Mouse (Mus musculus) lung, embryonic 14.5 days (tissue): ENCODE data around the gene Kndc1. TPM values are rescaled to one million over a fixed set of nuclear protein-coding genes. Genes with fewer than 3 reads are reported as not detected.
A peak's percentile ranks its signal among the peaks of the same experiment; 100 is the strongest.

Source experiments
- ATAC-seq: fragments of 200-750 bp; cut with Nextera tagmentation; 2 replicates; pipeline ENCODE4 v1.8.0; 2017; ENCODE audit warnings: mild to moderate bottlenecking, moderate TSS enrichment, moderate library complexity; ENCODE audit not compliant: insufficient read depth
- DNase-seq: peaks from one replicate; pipeline ENCODE4 v3.0.0-alpha.2; 2015
- H3K27ac ChIP-seq: fragments of 300-500 bp; sonication (generic); 2 replicates; pipeline ENCODE4 v1.5.1; 2014; ENCODE audit warnings: low read depth, mild to moderate bottlenecking, moderate library complexity
- H3K27me3 ChIP-seq: fragments of 300-500 bp; sonication (generic); 2 replicates; pipeline ENCODE4 v1.6.1; 2014; ENCODE audit warnings: low read length, control low read depth; ENCODE audit not compliant: insufficient read depth
- H3K36me3 ChIP-seq: fragments of 300-500 bp; sonication (generic); 2 replicates; pipeline ENCODE4 v1.6.1; 2014; ENCODE audit warnings: control low read depth; ENCODE audit not compliant: insufficient read depth
- H3K4me1 ChIP-seq: fragments of 300-500 bp; sonication (generic); 2 replicates; pipeline ENCODE4 v1.6.1; 2014; ENCODE audit warnings: antibody characterized with exemption, control low read depth; ENCODE audit not compliant: insufficient read depth
- H3K4me2 ChIP-seq: fragments of 300-500 bp; sonication (generic); 2 replicates; pipeline ENCODE4 v1.6.1; 2014; ENCODE audit warnings: mild to moderate bottlenecking
- H3K4me3 ChIP-seq: fragments of 300-500 bp; sonication (generic); 2 replicates; pipeline ENCODE4 v1.5.1; 2014; ENCODE audit warnings: low read depth, low read length
- H3K9ac ChIP-seq: fragments of 300-500 bp; sonication (generic); 2 replicates; pipeline ENCODE4 v1.6.1; 2014
- H3K9me3 ChIP-seq: fragments of 300-500 bp; sonication (generic); 2 replicates; pipeline ENCODE4 v1.6.1; 2016; ENCODE audit warnings: low read depth, low read length, control low read depth
- CTCF ChIP-seq: IDR thresholded peaks from 2 replicates; pipeline ENCODE4 v1.5.1; 2016; ENCODE audit warnings: antibody characterized with exemption, low read depth
- WGBS: fragments of 180-500 bp; shearing (Covaris S2); extraction: QIAGEN DNeasy Blood & Tissue Kit; methylation state at CpG from one replicate; pipeline ENCODE4 v1.1.7; 2014; 5-methylcytosine and 5-hydroxymethylcytosine counted together
- polyA plus RNA-seq: library from polyadenylated mRNA; unstranded; fragments of >200 nt; fragmentation: Nextera tagmentation; extraction: Ambion mirVana; gene quantifications from 2 replicates; pipeline ENCODE4 v1.2.1, GENCODE M21; 2014

The Kndc1 gene
- polyA plus RNA-seq, 1 experiment from 2014 or later, result 0.53 TPM

DNA sequence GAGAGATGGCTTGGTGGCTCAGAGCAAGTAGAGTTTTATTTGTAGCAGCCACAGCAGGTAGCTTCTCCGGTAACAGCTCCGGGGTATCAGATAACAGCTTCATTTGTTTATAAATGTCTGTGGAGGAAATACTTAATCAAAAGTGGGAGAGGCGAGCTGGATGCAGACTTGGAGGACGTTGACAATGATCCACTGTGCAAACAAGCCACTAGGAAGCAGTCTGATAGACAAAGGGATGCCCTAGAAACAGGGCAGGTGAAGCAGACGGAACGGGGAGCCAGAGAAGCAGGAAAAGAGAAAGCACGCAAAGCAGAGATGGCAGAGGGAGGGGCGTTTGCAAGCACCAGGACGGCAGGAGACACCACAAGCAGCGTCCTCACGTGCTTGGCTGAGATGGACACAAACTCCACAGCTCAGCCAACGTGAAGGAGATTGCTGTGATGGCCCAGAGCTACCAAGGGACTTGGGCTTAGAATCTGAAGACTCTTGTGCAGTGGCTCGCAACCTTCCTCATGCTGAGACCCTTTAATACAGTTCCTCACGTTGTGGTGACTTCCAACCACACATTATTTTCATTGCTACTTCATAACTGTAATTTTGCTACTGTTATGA, 21.3 kb downstream of the Kndc1 start:
- no peaks in the 10 kb centered on the region for H3K9me3 ChIP-seq
- H3K27me3 ChIP-seq, result peaks cover 26% of the 10 kb centered on the region; the same call in 1 of the 2 replicates
- H3K9ac ChIP-seq, result no peak overlapping the region
- DNase-seq (no peak), ATAC-seq (no peak)
- H3K4me2 ChIP-seq, result peak overlapping the region; percentile 23; the same call in 1 of the 2 replicates
- no peaks in the 10 kb centered on the region for H3K36me3 ChIP-seq
- H3K27ac ChIP-seq, result no peak overlapping the region
- 3% methylated on average over 14 of the region's 14 CpGs for WGBS
- H3K4me3 ChIP-seq, result no peak overlapping the region
- no peaks in the 10 kb centered on the region for H3K4me1 ChIP-seq
- TF ChIP-seq CTCF, result no peak

DNA sequence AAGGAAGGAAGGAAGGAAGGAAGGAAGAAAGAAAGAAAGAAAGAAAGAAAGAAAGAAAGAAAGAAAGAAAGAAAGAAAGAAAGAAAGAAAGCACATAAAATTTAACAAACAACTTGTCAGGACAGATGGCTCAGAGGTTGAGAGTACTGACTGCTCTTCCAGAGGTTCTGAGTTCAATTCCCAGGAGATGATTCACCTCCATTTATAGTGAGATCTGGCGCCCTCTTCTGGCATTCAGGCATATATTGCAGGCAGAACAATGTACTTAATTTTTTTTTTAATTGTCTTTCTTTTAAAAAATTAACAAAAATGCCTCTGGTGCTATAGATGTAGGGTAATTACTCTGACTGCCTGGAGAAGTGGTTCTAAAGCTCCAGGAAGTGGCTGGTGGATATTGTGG, 21.8 kb downstream of the Kndc1 start:
- Histone ChIP-seq H3K27ac (no peak overlapping the region), H3K4me3 (no peak overlapping the region), H3K9me3 (no peaks in the 10 kb centered on the region), H3K4me2 (no peak overlapping the region), H3K27me3 (peaks cover 26% of the 10 kb centered on the region; the same call in 1 of the 2 replicates), H3K36me3 (no peaks in the 10 kb centered on the region), H3K4me1 (no peaks in the 10 kb centered on the region), H3K9ac (no peak overlapping the region)
- ATAC-seq (no peak), DNase-seq (peak; percentile 39)
- peak; percentile 36; the same call in 1 of the 2 replicates for TF ChIP-seq CTCF
- WGBS, result 0% methylated on average over 1 of the region's 1 CpGs

DNA sequence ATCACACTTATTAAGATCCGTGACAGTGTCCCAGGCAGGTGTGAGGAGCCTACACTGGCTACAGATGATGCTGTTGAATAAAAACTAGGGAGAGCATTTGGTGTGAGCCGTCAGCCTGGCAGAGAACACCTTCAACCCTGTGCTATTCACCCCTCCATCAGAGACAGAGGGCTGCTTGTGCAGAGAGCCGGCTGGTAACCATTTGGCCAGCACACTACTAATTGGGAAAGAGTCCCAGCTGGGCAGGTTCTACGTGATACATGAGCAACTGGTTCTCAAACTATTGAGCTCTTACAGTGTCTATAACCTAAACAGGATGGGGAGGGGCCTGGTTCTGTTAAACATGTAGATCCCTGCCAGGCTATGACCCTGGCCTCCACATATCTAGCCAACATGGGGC, 23.8 kb downstream of the Kndc1 start:
- H3K4me3 ChIP-seq, result no peak overlapping the region
- no peak for TF ChIP-seq CTCF
- 67% methylated on average over 4 of the region's 4 CpGs for WGBS
- no peak overlapping the region for H3K27ac ChIP-seq
- DNase-seq (no peak), ATAC-seq (no peak)
- H3K9ac ChIP-seq, result no peak overlapping the region
- no peaks in the 10 kb centered on the region for H3K4me1 ChIP-seq
- no peaks in the 10 kb centered on the region for H3K36me3 ChIP-seq
- peaks cover 18% of the 10 kb centered on the region; the same call in 1 of the 2 replicates for H3K27me3 ChIP-seq
- no peaks in the 10 kb centered on the region for H3K9me3 ChIP-seq
- H3K4me2 ChIP-seq, result no peak overlapping the region

DNA sequence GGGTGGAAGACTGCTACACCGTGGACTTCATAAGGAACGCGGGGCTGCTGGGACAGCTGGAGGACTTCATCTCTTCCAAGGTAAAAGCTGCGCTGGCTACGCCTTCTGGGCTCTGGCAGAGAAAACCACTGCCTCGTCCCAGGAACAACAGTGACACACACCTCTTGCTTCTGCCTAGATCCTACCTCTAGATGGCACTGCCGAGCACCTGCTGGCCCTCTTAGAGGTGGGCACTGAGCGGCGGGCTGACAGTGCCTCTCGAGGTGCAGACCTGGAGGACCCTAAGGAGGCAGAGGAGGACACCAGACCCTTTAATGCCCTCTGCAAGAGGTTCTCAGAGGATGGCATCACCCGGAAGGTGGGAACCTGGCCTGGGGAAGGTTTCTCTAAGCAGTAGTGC, 36.2 kb downstream of the Kndc1 start:
- Histone ChIP-seq H3K4me1 (no peaks in the 10 kb centered on the region), H3K27me3 (no peaks in the 10 kb centered on the region), H3K4me2 (no peak overlapping the region), H3K4me3 (no peak overlapping the region), H3K36me3 (no peaks in the 10 kb centered on the region), H3K9me3 (no peaks in the 10 kb centered on the region), H3K27ac (no peak overlapping the region), H3K9ac (no peak overlapping the region)
- DNase-seq (peak; percentile 64), ATAC-seq (peak; percentile 47; the same call in 1 of the 2 replicates)
- 18% methylated on average over 11 of the region's 11 CpGs for WGBS
- peak; percentile 78 for TF ChIP-seq CTCF

DNA sequence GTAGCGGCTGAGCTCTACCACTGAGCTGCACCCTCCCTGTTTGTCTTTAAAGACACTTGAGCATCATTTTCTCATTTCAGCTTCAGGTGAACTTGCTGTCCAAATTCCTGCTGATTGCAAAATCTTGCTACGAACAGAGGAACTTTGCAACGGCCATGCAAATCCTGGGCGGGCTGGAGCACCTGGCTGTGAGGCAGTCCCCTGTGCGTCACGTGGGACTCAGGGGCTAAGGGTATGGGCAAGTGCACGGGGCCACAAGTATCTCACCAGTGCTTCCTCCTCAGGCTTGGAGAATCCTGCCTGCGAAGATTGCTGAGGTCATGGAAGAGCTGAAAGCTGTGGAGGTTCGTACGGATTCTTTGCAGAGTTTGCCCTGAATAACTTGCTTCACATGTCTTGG, 42.2 kb downstream of the Kndc1 start:
- Histone ChIP-seq H3K27ac (no peak overlapping the region), H3K36me3 (no peaks in the 10 kb centered on the region), H3K9ac (no peak overlapping the region), H3K9me3 (no peaks in the 10 kb centered on the region), H3K4me1 (no peaks in the 10 kb centered on the region), H3K4me2 (no peak overlapping the region), H3K4me3 (no peak overlapping the region), H3K27me3 (peaks cover 6% of the 10 kb centered on the region)
- 77% methylated on average over 10 of the region's 10 CpGs for WGBS
- no peak for ATAC-seq
- TF ChIP-seq CTCF, result no peak
- no peak for DNase-seq

DNA sequence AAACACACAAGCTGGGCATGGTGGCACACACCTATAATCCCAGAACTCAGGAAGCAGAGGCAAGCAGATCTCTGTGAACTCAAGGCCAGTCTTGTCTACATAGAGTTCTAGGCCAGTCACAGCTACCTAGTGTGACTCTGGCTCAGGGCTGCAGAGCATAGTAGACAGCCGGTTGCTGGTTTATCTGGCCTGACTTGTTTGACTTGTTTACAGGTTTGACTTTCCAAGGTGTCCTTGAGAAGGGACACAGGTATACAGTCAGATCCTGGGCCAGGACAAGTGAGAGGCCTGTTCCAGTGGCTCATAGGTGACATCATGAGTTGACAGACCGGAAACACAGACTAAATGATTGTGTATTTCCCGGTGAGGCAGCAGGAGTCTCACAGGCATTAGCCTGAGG, 42.6 kb downstream of the Kndc1 start:
- H3K27ac ChIP-seq, result no peak overlapping the region
- H3K36me3 ChIP-seq, result no peaks in the 10 kb centered on the region
- no peak for DNase-seq
- no peaks in the 10 kb centered on the region for H3K9me3 ChIP-seq
- H3K4me2 ChIP-seq, result no peak overlapping the region
- WGBS, result 67% methylated on average over 3 of the region's 3 CpGs
- no peak overlapping the region for H3K4me3 ChIP-seq
- no peak for ATAC-seq
- TF ChIP-seq CTCF, result no peak
- H3K9ac ChIP-seq, result no peak overlapping the region
- H3K27me3 ChIP-seq, result peaks cover 10% of the 10 kb centered on the region
- no peaks in the 10 kb centered on the region for H3K4me1 ChIP-seq

DNA sequence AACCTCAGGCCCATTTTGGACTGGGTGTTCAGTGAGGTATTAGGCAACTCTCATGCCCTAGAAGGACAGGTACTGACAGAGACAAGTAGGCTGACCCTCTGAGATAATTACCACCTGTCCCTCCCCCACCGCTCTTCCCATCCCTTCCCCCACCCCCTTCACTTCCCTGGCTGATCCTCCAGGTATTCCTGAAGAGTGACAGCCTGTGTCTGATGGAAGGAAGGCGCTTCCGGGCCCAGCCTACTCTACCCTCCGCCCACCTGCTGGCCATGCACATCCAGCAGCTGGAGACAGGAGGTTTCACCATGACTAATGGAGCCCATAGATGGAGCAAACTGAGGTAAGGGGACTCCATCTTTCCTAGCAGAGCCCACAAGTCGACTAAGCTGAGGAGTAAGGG, 43.3 kb downstream of the Kndc1 start:
- TF ChIP-seq CTCF, result no peak
- no peak overlapping the region for H3K4me3 ChIP-seq
- H3K4me1 ChIP-seq, result no peaks in the 10 kb centered on the region
- H3K27ac ChIP-seq, result no peak overlapping the region
- H3K9ac ChIP-seq, result no peak overlapping the region
- H3K36me3 ChIP-seq, result no peaks in the 10 kb centered on the region
- DNase-seq (no peak), ATAC-seq (no peak)
- H3K9me3 ChIP-seq, result no peaks in the 10 kb centered on the region
- 62% methylated on average over 5 of the region's 5 CpGs for WGBS
- H3K27me3 ChIP-seq, result peaks cover 17% of the 10 kb centered on the region
- no peak overlapping the region for H3K4me2 ChIP-seq
